Mouse (Mus musculus): ENCODE measurements around the gene Armcx3. TPM values are rescaled to one million over a fixed set of nuclear protein-coding genes. Genes with fewer than 3 reads are reported as not detected.

The Armcx3 gene
- total RNA-seq, 2 experiments from 2014 or later = 28.1 to 31.5 TPM

Other genes with a start within 250 kb of the Armcx3 start
- gene Timm8a1, start 214.7 kb upstream of the Armcx3 start, total RNA-seq (2015) = 126 and 133 TPM in 2 replicates
- gene Timm8a1, start 214.7 kb upstream of the Armcx3 start, total RNA-seq (2017) = 147 and 157 TPM in 2 replicates
- 61.0 and 66.6 TPM in 2 replicates for gene Btk, start 173.0 kb upstream of the Armcx3 start, total RNA-seq (2015)
- gene Btk, start 173.0 kb upstream of the Armcx3 start, total RNA-seq (2017) = 48.4 and 78.0 TPM in 2 replicates
- 1,859 and 2,008 TPM in 2 replicates for gene Rpl36a, start 170.9 kb upstream of the Armcx3 start, total RNA-seq (2015)
- 6,795 and 7,096 TPM in 2 replicates for gene Rpl36a, start 170.9 kb upstream of the Armcx3 start, total RNA-seq (2017)
- gene Gla, start 155.5 kb upstream of the Armcx3 start, total RNA-seq (2015) = 16.3 and 21.0 TPM in 2 replicates
- gene Gla, start 155.5 kb upstream of the Armcx3 start, total RNA-seq (2017) = 19.6 and 23.2 TPM in 2 replicates
- 79.0 and 80.6 TPM in 2 replicates for gene Hnrnph2, start 155.4 kb upstream of the Armcx3 start, total RNA-seq (2015)
- 141 and 154 TPM in 2 replicates for gene Hnrnph2, start 155.4 kb upstream of the Armcx3 start, total RNA-seq (2017)
- gene Armcx4, start 70.1 kb upstream of the Armcx3 start, total RNA-seq (2015) = 2.2 and 2.5 TPM in 2 replicates
- gene Armcx4, start 70.1 kb upstream of the Armcx3 start, total RNA-seq (2017) = 3.2 and 4.4 TPM in 2 replicates
- 3.9 and 8.1 TPM in 2 replicates for gene Armcx1, start 38.6 kb upstream of the Armcx3 start, total RNA-seq (2015)
- gene Armcx1, start 38.6 kb upstream of the Armcx3 start, total RNA-seq (2017) = 6.4 and 9.7 TPM in 2 replicates
- gene Armcx6, start 5.2 kb upstream of the Armcx3 start, total RNA-seq (2015) = 2.5 and 4.2 TPM in 2 replicates
- 6.2 and 6.3 TPM in 2 replicates for gene Armcx6, start 5.2 kb upstream of the Armcx3 start, total RNA-seq (2017)
- 11.9 and 15.8 TPM in 2 replicates for gene Armcx2, start 52.6 kb downstream of the Armcx3 start, total RNA-seq (2015)
- gene Armcx2, start 52.6 kb downstream of the Armcx3 start, total RNA-seq (2017) = 9.5 and 12.3 TPM in 2 replicates
- gene Nxf2, start 208.2 kb downstream of the Armcx3 start, total RNA-seq (2015) = 1.7 and 2.2 TPM in 2 replicates
- gene Nxf2, start 208.2 kb downstream of the Armcx3 start, total RNA-seq (2017) = 0.54 and 0.98 TPM in 2 replicates

Measured in megakaryocyte progenitor cell, adult 5-6 weeks (primary cell).